Mouse (Mus musculus) liver, embryonic 13.5 days (tissue): ENCODE data around the gene Ppid. TPM values are rescaled to one million over a fixed set of nuclear protein-coding genes. Genes with fewer than 3 reads are reported as not detected.
"Not testable (repeated sequence)": the region's sequence is repeated elsewhere in the genome, so short reads cannot be mapped to it uniquely, and the experiment has no call there.

ENCODE experiments used
- ATAC-seq: fragments of 200-750 bp; cut with Nextera tagmentation; 2 replicates; pipeline ENCODE4 v1.8.0; 2017; ENCODE audit warnings: low read depth, mild to moderate bottlenecking, moderate number of reproducible peaks, moderate library complexity
- DNase-seq: peaks from one replicate; pipeline ENCODE4 v3.0.0; 2022
- H3K27ac ChIP-seq: fragments of 300-500 bp; sonication (generic); 2 replicates; pipeline ENCODE4 v1.5.1; 2015; ENCODE audit warnings: moderate library complexity, mild to moderate bottlenecking, inconsistent platforms
- H3K27me3 ChIP-seq: fragments of 300-500 bp; sonication (generic); 2 replicates; pipeline ENCODE4 v1.6.1; 2015; ENCODE audit warnings: mild to moderate bottlenecking, inconsistent platforms
- H3K36me3 ChIP-seq: fragments of 300-500 bp; sonication (generic); 2 replicates; pipeline ENCODE4 v1.6.1; 2015; ENCODE audit warnings: mild to moderate bottlenecking, inconsistent platforms
- H3K4me1 ChIP-seq: fragments of 300-500 bp; sonication (generic); replicated peaks from 2 replicates; pipeline ENCODE4 v1.6.1; 2015; ENCODE audit warnings: inconsistent platforms
- H3K4me2 ChIP-seq: fragments of 300-500 bp; sonication (generic); 2 replicates; pipeline ENCODE4 v1.6.1; 2015; ENCODE audit warnings: inconsistent platforms, mild to moderate bottlenecking, moderate library complexity
- H3K4me3 ChIP-seq: fragments of 300-500 bp; sonication (generic); replicated peaks from 2 replicates; pipeline ENCODE4 v1.5.1; 2015; ENCODE audit warnings: mild to moderate bottlenecking, inconsistent platforms
- H3K9ac ChIP-seq: fragments of 300-500 bp; sonication (generic); 2 replicates; pipeline ENCODE4 v1.6.1; 2015; ENCODE audit warnings: mild to moderate bottlenecking, inconsistent platforms
- H3K9me3 ChIP-seq: fragments of 300-500 bp; sonication (generic); replicated peaks from 2 replicates; pipeline ENCODE4 v1.6.1; 2016; ENCODE audit warnings: inconsistent platforms
- WGBS: fragments of 180-500 bp; shearing (Covaris S2); methylation state at CpG from one replicate; pipeline ENCODE4 v1.1.7; 2015; ENCODE audit not compliant: insufficient replicate concordance; 5-methylcytosine and 5-hydroxymethylcytosine counted together
- polyA plus RNA-seq: library from polyadenylated mRNA; unstranded; fragments of >200 nt; fragmentation: Nextera tagmentation; extraction: Ambion mirVana; gene quantifications from 2 replicates; pipeline ENCODE4 v1.2.1, GENCODE M21; 2015

Ppid gene
- polyA plus RNA-seq, 1 experiment from 2014 or later: 164 TPM

GRCm38 (mm10) chr3:79561784-79562715 is 29.1 kb upstream of the Ppid start:
- Histone ChIP-seq H3K4me3 (no peak overlapping the region), H3K4me2 (no peak overlapping the region), H3K27me3 (no peaks in the 10 kb centered on the region), H3K36me3 (peaks cover 15% of the 10 kb centered on the region; the same call in 1 of the 2 replicates), H3K27ac (peak overlapping the region; percentile 23; the same call in 1 of the 2 replicates), H3K4me1 (peaks cover 53% of the 10 kb centered on the region), H3K9ac (no peak overlapping the region), H3K9me3 (no peaks in the 10 kb centered on the region)
- DNase-seq (no peak), ATAC-seq (no peak)
- WGBS: 82% methylated on average over 10 of the region's 10 CpGs

GRCm38 (mm10) chr3:79563511-79563910 is 27.6 kb upstream of the Ppid start:
- no peaks in the 10 kb centered on the region for H3K9me3 ChIP-seq
- no peak for ATAC-seq
- no peak overlapping the region for H3K4me3 ChIP-seq
- WGBS: 64% methylated on average over 2 of the region's 2 CpGs
- H3K4me2 ChIP-seq: no peak overlapping the region
- peaks cover 12% of the 10 kb centered on the region; the same call in 1 of the 2 replicates for H3K36me3 ChIP-seq
- no peak overlapping the region for H3K27ac ChIP-seq
- no peaks in the 10 kb centered on the region for H3K27me3 ChIP-seq
- no peak for DNase-seq
- no peak overlapping the region for H3K9ac ChIP-seq
- H3K4me1 ChIP-seq: peaks cover 57% of the 10 kb centered on the region

GRCm38 (mm10) chr3:79564875-79565606 is 26.1 kb upstream of the Ppid start:
- Histone ChIP-seq H3K36me3 (peaks cover 12% of the 10 kb centered on the region; the same call in 1 of the 2 replicates), H3K4me2 (peak overlapping the region; percentile 82), H3K9me3 (no peaks in the 10 kb centered on the region), H3K27me3 (no peaks in the 10 kb centered on the region), H3K4me1 (peaks cover 63% of the 10 kb centered on the region), H3K9ac (peak overlapping the region; percentile 99), H3K27ac (peak overlapping the region; percentile 34; the same call in 1 of the 2 replicates), H3K4me3 (peak overlapping the region; percentile 97)
- no peak for ATAC-seq
- 45% methylated on average over 10 of the region's 10 CpGs for WGBS
- no peak for DNase-seq

- WGBS: 3% methylated on average over 37 of the region's 60 CpGs
- peaks cover 57% of the 10 kb centered on the region for H3K4me1 ChIP-seq
- peak overlapping the region; percentile 95 for H3K27ac ChIP-seq
- no peak for DNase-seq
- peak; percentile 41 for ATAC-seq
- no peaks in the 10 kb centered on the region for H3K9me3 ChIP-seq
- H3K4me3 ChIP-seq: peak overlapping the region; percentile 97
- H3K9ac ChIP-seq: peak overlapping the region; percentile 99
- peaks cover 8% of the 10 kb centered on the region; the same call in 1 of the 2 replicates for H3K36me3 ChIP-seq
- peak overlapping the region; percentile 82 for H3K4me2 ChIP-seq
- no peaks in the 10 kb centered on the region for H3K27me3 ChIP-seq
Observed at GRCm38 (mm10) chr3:79566716-79567691, 24.1 kb upstream of the Ppid start.

GRCm38 (mm10) chr3:79567703-79568362 is 23.3 kb upstream of the Ppid start, which contains the start of gene Fnip2:
Gene Fnip2, minus strand, starts transcription at chr3:79567796.
- Histone ChIP-seq H3K9ac (peak within 1 kb of the TSS; percentile 99), H3K27me3 (no peaks in the 10 kb centered on the region), H3K27ac (peak within 1 kb of the TSS; percentile 95), H3K4me3 (peak within 1 kb of the TSS; percentile 97), H3K9me3 (no peaks in the 10 kb centered on the region), H3K4me1 (peaks cover 57% of the 10 kb centered on the region), H3K36me3 (peaks cover 4% of the 10 kb centered on the region; the same call in 1 of the 2 replicates), H3K4me2 (peak within 1 kb of the TSS; percentile 82)
- ATAC-seq: peak; percentile 94
- WGBS: under 1% methylated on average over 53 of the region's 55 CpGs
- DNase-seq: peak; percentile 90

- Histone ChIP-seq H3K4me3 (peak overlapping the region; percentile 97), H3K4me1 (peaks cover 59% of the 10 kb centered on the region), H3K36me3 (no peaks in the 10 kb centered on the region), H3K9ac (peak overlapping the region; percentile 67), H3K27ac (peak overlapping the region; percentile 95), H3K4me2 (peak overlapping the region; percentile 82), H3K9me3 (no peaks in the 10 kb centered on the region), H3K27me3 (no peaks in the 10 kb centered on the region)
- DNase-seq (no peak), ATAC-seq (no peak)
- 87% methylated on average over 16 of the region's 16 CpGs for WGBS
Observed at GRCm38 (mm10) chr3:79568629-79569350, 22.4 kb upstream of the Ppid start.

GRCm38 (mm10) chr3:79569351-79569681 is 21.8 kb upstream of the Ppid start:
- ATAC-seq: no peak
- DNase-seq: no peak
- Histone ChIP-seq H3K9me3 (no peaks in the 10 kb centered on the region), H3K9ac (no peak overlapping the region), H3K4me1 (peaks cover 61% of the 10 kb centered on the region), H3K4me2 (no peak overlapping the region), H3K27ac (peak overlapping the region; percentile 95; the same call in 1 of the 2 replicates), H3K36me3 (no peaks in the 10 kb centered on the region), H3K4me3 (no peak overlapping the region), H3K27me3 (no peaks in the 10 kb centered on the region)
- 76% methylated on average over 3 of the region's 3 CpGs for WGBS

GRCm38 (mm10) chr3:79572399-79572798 is 18.7 kb upstream of the Ppid start:
- Histone ChIP-seq H3K27ac (peak overlapping the region; percentile 4; the same call in 1 of the 2 replicates), H3K4me1 (peaks cover 60% of the 10 kb centered on the region), H3K27me3 (no peaks in the 10 kb centered on the region), H3K4me2 (no peak overlapping the region), H3K4me3 (no peak overlapping the region), H3K9me3 (no peaks in the 10 kb centered on the region), H3K9ac (no peak overlapping the region), H3K36me3 (no peaks in the 10 kb centered on the region)
- WGBS: 63% methylated on average over 3 of the region's 3 CpGs
- DNase-seq (no peak), ATAC-seq (no peak)

- H3K4me2 ChIP-seq, H3K4me3 ChIP-seq, H3K27me3 ChIP-seq, H3K36me3 ChIP-seq, DNase-seq, H3K9ac ChIP-seq, ATAC-seq, H3K9me3 ChIP-seq: not testable (repeated sequence)
- 86% methylated on average over 5 of the region's 5 CpGs for WGBS
- H3K4me1 ChIP-seq: peaks cover 67% of the 10 kb centered on the region
- H3K27ac ChIP-seq: peak overlapping the region; percentile 4; the same call in 1 of the 2 replicates
Observed at GRCm38 (mm10) chr3:79573376-79573775, 17.8 kb upstream of the Ppid start.
